Mouse (Mus musculus): ENCODE results near the gene 1700092M07Rik.

Gene 1700092M07Rik

GRCm38 (mm10) chr19:8745382-8745781 lies 4.9 kb downstream of the 1700092M07Rik start:
- no peak for DNase-seq

DNA sequence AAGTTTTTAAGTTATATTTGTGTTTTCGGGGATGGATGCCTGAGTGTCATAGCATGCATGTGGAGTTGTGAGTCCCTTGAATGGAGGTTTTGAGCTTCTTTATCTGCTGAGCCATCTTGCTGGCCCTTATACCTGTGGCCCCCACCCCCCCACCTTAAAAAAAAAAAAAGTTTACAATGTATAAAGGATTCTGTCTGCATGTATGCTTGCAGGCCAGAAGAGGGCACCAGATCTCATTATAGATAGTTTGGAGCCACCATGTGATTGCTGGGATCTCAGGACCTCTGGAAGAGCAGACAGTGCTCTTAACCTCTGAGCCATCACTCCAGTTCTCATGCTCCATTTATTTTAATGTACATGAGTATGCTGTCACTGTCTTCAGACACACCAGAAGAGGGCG lies 6.8 kb downstream of the 1700092M07Rik start:
- DNase-seq, result no peak

GRCm38 (mm10) chr19:8755652-8756051 lies 15.1 kb downstream of the 1700092M07Rik start:
- no peak for DNase-seq

GRCm38 (mm10) chr19:8756635-8757387 lies 16.3 kb downstream of the 1700092M07Rik start, which contains the start of gene Nxf1:
Nxf1 (plus strand) TSS chr19:8757073.
- DNase-seq, result peak; percentile 94

DNA sequence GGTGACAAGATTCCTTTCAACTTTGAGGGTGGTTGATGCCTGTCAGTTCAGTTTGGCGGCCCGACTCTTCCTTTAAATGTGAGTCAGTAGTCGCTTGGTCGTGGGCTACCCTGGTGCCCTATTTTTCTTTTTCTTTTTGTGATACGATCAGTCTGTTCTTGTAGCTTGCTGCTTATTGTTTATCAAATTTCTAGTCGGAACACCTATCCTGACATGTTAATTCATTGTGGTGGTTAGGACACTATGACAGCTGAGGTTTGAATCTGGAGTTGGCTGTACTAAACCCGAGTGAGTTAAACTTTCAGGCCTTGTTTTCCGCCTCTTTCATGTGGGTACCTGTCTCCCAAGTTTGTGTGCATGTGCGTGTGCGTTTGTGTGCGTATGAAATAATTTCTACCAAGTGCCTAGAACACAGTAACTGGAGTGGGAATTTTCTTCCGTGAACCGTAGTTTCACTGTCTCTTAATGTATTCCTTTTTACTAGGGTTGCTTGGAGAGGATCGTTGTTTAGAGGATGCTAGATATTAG lies 17.0 kb downstream of the 1700092M07Rik start:
- DNase-seq, result peak; percentile 31

- DNase-seq, result no peak
These were observed 18.4 kb downstream of the 1700092M07Rik start for GRCm38 (mm10) chr19:8758899-8759298.

DNA sequence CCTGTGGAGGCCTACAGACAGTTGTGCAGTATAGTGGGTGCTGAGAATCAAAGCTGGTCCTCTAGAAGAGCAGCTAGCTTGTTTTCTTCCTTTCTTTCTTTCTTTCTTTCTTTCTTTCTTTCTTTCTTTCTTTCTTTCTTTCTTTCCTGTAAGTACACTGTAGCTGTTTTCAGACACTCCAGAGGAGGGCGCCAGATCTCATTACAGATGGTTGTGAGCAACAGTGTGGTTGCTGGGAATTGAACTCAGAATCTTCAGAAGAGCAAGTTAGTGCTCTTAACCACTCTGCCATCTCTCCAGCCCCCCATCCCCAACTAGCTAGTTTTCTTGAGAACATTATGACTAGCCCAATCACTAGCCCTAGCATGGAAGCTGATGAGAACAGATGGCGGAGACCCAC lies 20.2 kb downstream of the 1700092M07Rik start:
- peak; percentile 30 for DNase-seq

GRCm38 (mm10) chr19:8763276-8763675 lies 22.8 kb downstream of the 1700092M07Rik start:
- no peak for DNase-seq

- no peak for DNase-seq
These were observed 25.0 kb downstream of the 1700092M07Rik start for GRCm38 (mm10) chr19:8765562-8765961.

DNA sequence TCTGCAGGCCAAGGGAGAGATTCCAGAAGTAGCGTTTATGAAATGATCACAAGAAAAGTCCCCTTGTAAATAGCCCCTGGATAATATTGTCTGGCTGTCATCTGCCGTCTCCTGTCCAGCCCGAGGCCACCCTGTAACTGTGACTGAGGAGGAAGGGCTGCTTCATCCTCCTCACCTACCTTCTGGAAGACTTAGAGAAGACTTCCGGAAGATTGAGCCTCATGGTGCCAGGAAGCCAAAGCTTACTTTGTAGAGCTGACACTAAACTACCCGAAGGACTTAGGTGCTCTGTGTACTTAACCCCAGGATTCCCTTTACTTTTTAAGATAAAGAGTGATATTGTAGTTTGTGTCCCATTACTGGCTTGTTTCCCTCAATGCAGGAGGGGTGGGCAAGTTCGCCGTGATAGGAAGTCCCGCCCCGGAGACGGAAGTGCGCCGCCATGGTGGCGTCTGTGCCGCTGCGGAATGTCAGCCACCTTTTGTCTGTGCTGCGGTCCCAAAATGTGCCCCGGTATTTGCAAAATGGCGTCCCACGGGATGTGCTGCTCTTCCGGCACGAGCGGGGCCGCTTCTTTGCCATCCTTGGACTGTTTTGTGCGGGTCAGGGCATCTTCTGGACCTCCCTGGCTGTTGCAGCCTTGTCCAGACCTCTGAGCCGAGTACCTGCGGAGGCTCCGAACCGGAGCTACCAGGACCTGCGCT lies 30.2 kb downstream of the 1700092M07Rik start, which contains the start of gene Tmem223:
Tmem223 (plus strand) TSS at position 430 of the 704 bp plus-strand sequence.
- peak; percentile 88 for DNase-seq

- DNase-seq, result no peak
These were observed 32.5 kb downstream of the 1700092M07Rik start for GRCm38 (mm10) chr19:8772996-8773395.

DNA sequence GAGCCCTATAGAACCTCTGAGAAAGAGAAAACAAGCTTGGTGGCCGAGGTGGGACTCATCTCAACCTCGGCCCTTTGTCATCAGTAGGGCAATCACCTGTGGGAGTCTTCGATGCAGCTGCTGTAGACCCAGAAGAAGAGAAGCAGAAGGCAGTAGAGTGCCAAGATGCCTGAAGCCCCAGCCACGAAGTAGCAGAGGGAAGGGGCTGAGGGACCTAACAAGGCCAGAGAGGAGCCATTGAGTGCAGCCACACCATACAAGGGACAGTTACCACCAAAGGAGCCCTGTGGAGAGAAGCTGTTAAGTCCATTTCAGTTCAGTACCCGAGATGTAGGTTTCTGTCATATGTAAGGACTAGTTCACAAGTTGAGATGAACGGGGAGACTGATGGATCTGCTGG lies 32.9 kb downstream of the 1700092M07Rik start:
- no peak for DNase-seq

DNA sequence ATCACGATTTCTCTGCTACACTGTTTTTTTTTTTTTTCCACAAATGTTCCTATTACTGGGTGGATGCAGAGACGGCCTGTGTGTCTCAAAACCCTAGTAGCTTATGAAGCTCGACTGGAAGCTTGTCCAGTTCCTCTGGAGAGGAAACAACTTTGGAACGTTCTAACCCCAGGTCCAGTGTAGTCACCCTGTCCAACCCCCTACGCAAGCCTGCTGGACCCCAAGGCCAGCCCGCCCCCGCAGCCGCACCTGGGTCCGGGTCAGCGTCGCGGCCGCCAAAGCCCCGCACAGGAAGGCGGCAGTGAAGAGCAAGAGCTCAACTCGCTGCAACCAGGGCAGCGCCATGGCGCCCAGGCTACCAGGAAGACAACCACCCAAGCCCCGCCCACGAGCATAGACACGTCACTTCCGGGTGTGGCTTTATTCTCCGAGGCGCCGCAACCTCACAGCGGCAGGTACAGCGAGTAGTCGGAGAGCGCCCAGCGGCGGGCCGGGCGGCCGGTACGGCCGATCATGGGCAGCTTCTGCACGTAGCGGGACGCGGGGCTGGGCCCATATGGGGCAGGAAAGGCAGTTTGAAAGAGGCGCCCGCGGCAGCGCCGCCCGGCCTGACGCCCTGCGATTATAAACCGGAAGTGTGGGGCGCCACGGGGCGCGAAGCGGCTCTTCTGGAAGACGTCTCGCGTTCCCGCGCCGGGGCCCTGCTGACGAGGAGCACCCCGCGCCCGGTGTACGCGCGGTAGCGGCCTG lies 33.7 kb downstream of the 1700092M07Rik start, which contains the start of gene Tmem179b:
Tmem179b (minus strand) TSS at position 382 of the 750 bp plus-strand sequence.
- DNase-seq, result peak; percentile 98

- DNase-seq, result no peak
These were observed 34.5 kb downstream of the 1700092M07Rik start for GRCm38 (mm10) chr19:8774951-8775421.

DNA sequence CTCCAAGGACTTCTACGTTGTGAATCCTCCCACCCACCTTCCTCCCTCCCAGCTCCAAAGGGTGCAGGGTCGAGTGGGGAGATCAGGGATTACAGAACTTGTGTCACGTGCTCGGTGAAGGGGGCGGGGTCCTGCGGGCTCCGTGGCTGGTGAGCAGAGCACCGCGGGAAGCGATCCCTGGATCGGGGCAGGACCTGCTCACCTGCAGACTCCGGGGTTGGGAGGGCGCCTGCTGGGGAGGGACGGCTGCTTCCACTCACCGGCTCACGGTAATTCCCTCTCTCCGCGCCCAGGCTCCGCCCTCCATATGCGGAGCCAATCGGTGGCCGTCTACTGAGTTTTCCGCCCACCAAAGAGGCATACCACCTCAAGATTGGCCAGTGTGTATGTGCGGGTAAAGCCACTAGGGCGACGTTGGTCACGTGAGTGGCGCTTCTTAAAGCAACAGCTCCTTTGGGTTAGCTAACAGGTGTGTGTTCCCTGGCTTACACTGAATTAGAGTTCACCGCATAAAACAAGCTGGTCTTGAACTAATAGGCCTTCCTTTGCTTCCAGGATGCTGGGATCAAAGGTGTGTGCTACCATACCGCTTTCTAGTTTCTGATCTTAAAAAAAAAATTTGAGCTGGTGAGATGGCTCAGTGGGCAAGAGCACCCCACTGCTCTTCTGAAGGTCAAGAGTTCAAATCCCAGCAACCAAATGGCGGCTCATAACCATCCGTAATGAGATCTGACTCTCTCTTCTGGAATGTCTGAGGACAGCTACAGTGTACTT lies 45.7 kb downstream of the 1700092M07Rik start, which contains the start of gene Taf6l:
Taf6l (minus strand) TSS at position 410 of the 774 bp plus-strand sequence.
- peak; percentile 92 for DNase-seq

DNA sequence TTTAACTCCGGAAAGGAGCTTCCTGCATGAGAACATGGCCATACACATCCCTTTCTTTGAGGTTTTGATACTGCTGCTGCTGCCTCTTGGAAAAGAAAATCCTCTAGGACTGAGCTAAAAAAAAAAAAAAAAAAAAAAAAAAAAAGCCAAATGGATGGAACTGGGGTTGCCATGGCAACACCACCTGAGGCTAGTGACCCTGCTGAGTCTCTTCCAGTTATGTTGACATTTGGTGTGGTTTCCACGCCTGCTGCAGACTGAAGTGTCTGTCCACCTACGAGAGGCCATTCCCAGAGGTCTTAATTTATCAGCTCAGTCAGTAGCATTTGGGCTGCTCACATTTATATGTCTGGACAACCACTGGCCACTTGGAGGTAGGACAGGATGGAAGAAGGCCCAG lies 48.0 kb downstream of the 1700092M07Rik start:
- DNase-seq, result no peak

GRCm38 (mm10) chr19:8789171-8789570 lies 48.7 kb downstream of the 1700092M07Rik start:
- DNase-seq, result no peak

- no peak for DNase-seq
These were observed 49.7 kb downstream of the 1700092M07Rik start for GRCm38 (mm10) chr19:8790171-8790570.
